Mouse (Mus musculus) skeletal muscle tissue, adult 2 months (tissue): ENCODE data around the gene Ptgr2.
"Not testable (repeated sequence)": the region's sequence is repeated elsewhere in the genome, so short reads cannot be mapped to it uniquely, and the experiment has no call there.

Source experiments
- DNase-seq: peaks from one replicate; pipeline ENCODE4 v3.0.0-alpha.2; 2012; ENCODE audit warnings: low read depth, low spot score

Gene Ptgr2

GRCm38 (mm10) chr12:84304554-84304953 is 19.5 kb downstream of the Ptgr2 start:
- DNase-seq: no peak

- DNase-seq: no peak
Observed at GRCm38 (mm10) chr12:84311306-84311705, 26.3 kb downstream of the Ptgr2 start.

- DNase-seq: peak; percentile 8
Observed at GRCm38 (mm10) chr12:84316006-84316405, 31.0 kb downstream of the Ptgr2 start.

- peak; percentile 84 for DNase-seq
Observed at GRCm38 (mm10) chr12:84316721-84317621, 31.9 kb downstream of the Ptgr2 start, which contains the start of gene Zfp410. Zfp410 (plus strand) TSS chr12:84316852.

GRCm38 (mm10) chr12:84327111-84327512 is 42.1 kb downstream of the Ptgr2 start:
- DNase-seq: no peak

GRCm38 (mm10) chr12:84336963-84337625 is 52.1 kb downstream of the Ptgr2 start:
- no peak for DNase-seq

- DNase-seq: no peak
Observed at GRCm38 (mm10) chr12:84347192-84347591, 62.2 kb downstream of the Ptgr2 start.

- DNase-seq: not testable (repeated sequence)
Observed at GRCm38 (mm10) chr12:84358699-84359098, 73.7 kb downstream of the Ptgr2 start.

- peak; percentile 96 for DNase-seq
Observed at GRCm38 (mm10) chr12:84361555-84362489, 76.8 kb downstream of the Ptgr2 start, which contains the start of the genes Coq6 and Fam161b. Coq6 (plus strand) TSS chr12:84361657. Fam161b (minus strand) TSS chr12:84361833.

- DNase-seq: no peak
Observed at GRCm38 (mm10) chr12:84362872-84363271, 77.8 kb downstream of the Ptgr2 start.

GRCm38 (mm10) chr12:84364291-84364690 is 79.3 kb downstream of the Ptgr2 start:
- no peak for DNase-seq

GRCm38 (mm10) chr12:84365137-84365536 is 80.1 kb downstream of the Ptgr2 start:
- no peak for DNase-seq
